Mouse (Mus musculus) midbrain, embryonic 16.5 days (tissue): ENCODE data around the gene Serpini2. TPM values are rescaled to one million over a fixed set of nuclear protein-coding genes. Genes with fewer than 3 reads are reported as not detected.
"Not testable (repeated sequence)": the region's sequence is repeated elsewhere in the genome, so short reads cannot be mapped to it uniquely, and the experiment has no call there.

Source experiments
- ATAC-seq: fragments of 200-750 bp; cut with Nextera tagmentation; 2 replicates; pipeline ENCODE4 v1.8.0; 2017; ENCODE audit warnings: moderate TSS enrichment
- H3K27ac ChIP-seq: fragments of 300-500 bp; sonication (generic); 2 replicates; pipeline ENCODE4 v1.5.1; 2014; ENCODE audit warnings: mild to moderate bottlenecking, low read length, mixed read lengths
- H3K27me3 ChIP-seq: fragments of 300-500 bp; sonication (generic); 2 replicates; pipeline ENCODE4 v1.6.1; 2014; ENCODE audit warnings: low read depth, low read length, mixed read lengths; ENCODE audit not compliant: control insufficient read depth, insufficient read depth
- H3K36me3 ChIP-seq: fragments of 300-500 bp; sonication (generic); 2 replicates; pipeline ENCODE4 v1.6.1; 2014; ENCODE audit warnings: mild to moderate bottlenecking, low read length, moderate library complexity, mixed read lengths; ENCODE audit not compliant: control insufficient read depth, insufficient read depth
- H3K4me1 ChIP-seq: fragments of 300-500 bp; sonication (generic); 2 replicates; pipeline ENCODE4 v1.6.1; 2014; ENCODE audit warnings: mild to moderate bottlenecking, low read length, mixed read lengths; ENCODE audit not compliant: control insufficient read depth, insufficient read depth
- H3K4me2 ChIP-seq: fragments of 300-500 bp; sonication (generic); 2 replicates; pipeline ENCODE4 v1.6.1; 2014; ENCODE audit warnings: mild to moderate bottlenecking, low read length, mixed read lengths
- H3K4me3 ChIP-seq: fragments of 300-500 bp; sonication (generic); 2 replicates; pipeline ENCODE4 v1.5.1; 2014; ENCODE audit warnings: low read depth, mild to moderate bottlenecking, low read length, moderate library complexity, mixed read lengths
- H3K9ac ChIP-seq: fragments of 300-500 bp; sonication (generic); 2 replicates; pipeline ENCODE4 v1.6.1; 2014; ENCODE audit warnings: low read depth, low read length, mixed read lengths
- H3K9me3 ChIP-seq: fragments of 300-500 bp; sonication (generic); replicated peaks from 2 replicates; pipeline ENCODE4 v1.6.1; 2014; ENCODE audit warnings: mild to moderate bottlenecking, low read length, mixed read lengths; ENCODE audit not compliant: control insufficient read depth, poor library complexity, severe bottlenecking
- WGBS: fragments of 180-500 bp; shearing (Covaris S2); extraction: QIAGEN DNeasy Blood & Tissue Kit; methylation state at CpG from one replicate; pipeline ENCODE4 v1.1.7; 2014; 5-methylcytosine and 5-hydroxymethylcytosine counted together
- polyA plus RNA-seq: library from polyadenylated mRNA; unstranded; fragments of >200 nt; fragmentation: Nextera tagmentation; extraction: Ambion mirVana; gene quantifications from 2 replicates; pipeline ENCODE4 v1.2.1, GENCODE M21; 2015

Serpini2 gene
- not detected in 2 replicates for polyA plus RNA-seq

GRCm38 (mm10) chr3:75269978-75270377 lies at the start of gene Serpini2:
Gene Serpini2 (minus strand): TSS chr3:75270078.
- Histone ChIP-seq H3K36me3 (no peaks in the 10 kb centered on the region), H3K4me1 (no peaks in the 10 kb centered on the region), H3K27me3 (no peaks in the 10 kb centered on the region), H3K27ac (no peak within 1 kb of the TSS), H3K4me3 (no peak within 1 kb of the TSS), H3K9ac (no peak within 1 kb of the TSS), H3K9me3 (no peaks in the 10 kb centered on the region), H3K4me2 (no peak within 1 kb of the TSS)
- no peak for ATAC-seq
- 84% methylated on average over 2 of the region's 2 CpGs for WGBS

DNA sequence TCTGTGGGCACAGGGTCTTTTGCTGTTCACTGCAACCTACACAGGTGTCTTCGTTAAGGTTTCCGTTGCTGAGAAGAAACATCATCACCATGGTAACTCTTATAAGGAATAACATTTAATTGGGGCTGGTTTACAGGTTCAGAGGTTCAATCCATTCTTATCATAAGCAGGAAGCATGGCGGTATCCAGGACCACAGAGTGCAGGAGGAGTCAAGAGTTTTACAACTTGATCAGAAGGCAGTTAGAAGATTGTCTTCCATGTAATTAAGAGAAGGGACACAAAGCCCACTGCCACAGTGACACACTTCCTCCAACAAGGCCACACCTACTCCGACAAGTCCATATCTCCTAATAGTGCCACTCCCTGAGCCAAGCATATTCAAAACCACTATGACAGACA lies 39.0 kb upstream of the Serpini2 start:
- no peak for ATAC-seq
- 95% methylated on average over 4 of the region's 4 CpGs for WGBS
- no peak overlapping the region for H3K27ac ChIP-seq
- H3K9ac ChIP-seq = no peak overlapping the region
- no peak overlapping the region for H3K4me3 ChIP-seq
- no peak overlapping the region for H3K4me2 ChIP-seq
- no peaks in the 10 kb centered on the region for H3K27me3 ChIP-seq
- H3K4me1 ChIP-seq = no peaks in the 10 kb centered on the region
- H3K36me3 ChIP-seq = no peaks in the 10 kb centered on the region
- H3K9me3 ChIP-seq = no peaks in the 10 kb centered on the region

DNA sequence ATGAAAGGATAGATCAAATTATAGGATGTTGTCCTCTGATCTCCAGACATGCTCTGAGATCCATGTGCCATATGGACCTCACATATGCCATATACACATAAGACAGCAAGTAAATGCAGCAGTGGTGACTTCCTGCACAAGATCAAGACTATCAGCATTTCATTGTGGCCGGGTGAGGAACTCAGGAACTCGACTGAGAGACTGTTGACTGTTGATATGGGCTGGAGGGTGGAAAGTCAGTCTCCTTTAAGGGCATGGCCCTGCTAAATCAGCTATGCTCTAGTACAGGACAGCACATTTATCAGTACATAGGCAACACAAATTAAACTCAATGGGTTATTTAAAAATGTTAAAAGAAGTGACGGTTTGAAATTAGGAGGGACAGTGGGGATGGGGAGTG lies 38.4 kb upstream of the Serpini2 start:
- Histone ChIP-seq H3K4me2 (no peak overlapping the region), H3K36me3 (no peaks in the 10 kb centered on the region), H3K4me1 (no peaks in the 10 kb centered on the region), H3K9ac (no peak overlapping the region), H3K27me3 (no peaks in the 10 kb centered on the region), H3K27ac (no peak overlapping the region), H3K4me3 (no peak overlapping the region), H3K9me3 (no peaks in the 10 kb centered on the region)
- WGBS = 87% methylated on average over 3 of the region's 3 CpGs
- ATAC-seq = no peak

- no peaks in the 10 kb centered on the region for H3K9me3 ChIP-seq
- H3K4me1 ChIP-seq = no peaks in the 10 kb centered on the region
- H3K27ac ChIP-seq = no peak overlapping the region
- no peak overlapping the region for H3K4me3 ChIP-seq
- H3K9ac ChIP-seq = no peak overlapping the region
- no peaks in the 10 kb centered on the region for H3K27me3 ChIP-seq
- H3K4me2 ChIP-seq = no peak overlapping the region
- H3K36me3 ChIP-seq = no peaks in the 10 kb centered on the region
- no peak for ATAC-seq
- WGBS = 94% methylated on average over 3 of the region's 3 CpGs
Measured at GRCm38 (mm10) chr3:75305584-75305983, 35.7 kb upstream of the Serpini2 start.

DNA sequence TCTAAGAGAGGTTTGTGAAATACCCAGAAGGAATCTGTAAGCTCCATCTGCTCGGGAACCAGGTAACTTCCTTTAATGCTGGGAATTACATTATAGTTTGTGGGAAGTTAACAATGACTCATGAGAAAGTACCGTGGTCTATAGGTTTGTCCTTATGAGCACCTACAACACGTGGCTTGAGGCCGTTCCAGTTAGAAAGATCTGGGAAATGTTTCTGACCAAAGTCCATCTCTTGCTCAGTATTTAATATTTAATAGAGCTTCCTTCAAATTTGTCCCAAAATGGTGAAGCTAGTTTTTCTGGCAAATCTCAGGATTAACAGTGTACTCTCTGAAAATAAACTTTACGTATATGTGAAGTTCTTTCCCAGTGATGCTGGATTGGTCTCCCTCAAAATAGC lies 34.7 kb upstream of the Serpini2 start:
- Histone ChIP-seq H3K9me3 (no peaks in the 10 kb centered on the region), H3K4me1 (no peaks in the 10 kb centered on the region), H3K27me3 (no peaks in the 10 kb centered on the region), H3K36me3 (no peaks in the 10 kb centered on the region), H3K27ac (no peak overlapping the region), H3K9ac (no peak overlapping the region), H3K4me3 (no peak overlapping the region), H3K4me2 (no peak overlapping the region)
- ATAC-seq = no peak
- WGBS = 93% methylated on average over 5 of the region's 5 CpGs

DNA sequence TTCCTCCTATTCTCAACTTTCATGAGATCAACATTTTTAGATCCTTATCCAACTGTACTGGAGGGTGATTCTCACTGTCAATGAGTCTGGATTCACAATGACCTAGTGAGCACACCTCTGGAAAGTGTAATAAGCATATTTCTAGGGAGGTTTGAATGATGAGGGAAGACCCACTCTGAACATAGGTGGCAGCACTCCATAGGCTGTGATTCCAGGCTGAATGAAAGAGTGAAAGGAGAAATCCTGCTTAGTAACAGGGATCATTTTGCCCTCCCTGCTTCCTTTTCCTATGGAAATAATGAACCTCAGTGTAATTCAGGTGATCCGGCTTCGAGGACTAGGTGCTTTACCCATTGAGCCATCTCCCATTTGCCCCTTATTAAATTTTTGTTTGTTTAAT lies 31.2 kb upstream of the Serpini2 start:
- Histone ChIP-seq H3K4me1 (peaks cover 10% of the 10 kb centered on the region), H3K9ac (no peak overlapping the region), H3K27me3 (no peaks in the 10 kb centered on the region), H3K36me3 (no peaks in the 10 kb centered on the region), H3K4me2 (no peak overlapping the region), H3K4me3 (no peak overlapping the region), H3K9me3 (no peaks in the 10 kb centered on the region), H3K27ac (no peak overlapping the region)
- 97% methylated on average over 2 of the region's 2 CpGs for whole genome bisulfite sequencing
- no peak for ATAC-seq

GRCm38 (mm10) chr3:75299464-75299863 lies 29.6 kb upstream of the Serpini2 start:
- not testable (repeated sequence) for H3K36me3 ChIP-seq, H3K9me3 ChIP-seq, H3K4me1 ChIP-seq, H3K27ac ChIP-seq, H3K4me3 ChIP-seq, H3K4me2 ChIP-seq, H3K27me3 ChIP-seq, H3K9ac ChIP-seq, ATAC-seq
- 92% methylated on average over 1 of the region's 1 CpGs for WGBS

- WGBS = 26% methylated on average over 3 of the region's 3 CpGs
- no peak; the same call in 1 of the 2 replicates for ATAC-seq
- no peak overlapping the region for H3K4me3 ChIP-seq
- H3K4me2 ChIP-seq = no peak overlapping the region
- H3K27me3 ChIP-seq = no peaks in the 10 kb centered on the region
- H3K36me3 ChIP-seq = no peaks in the 10 kb centered on the region
- H3K9ac ChIP-seq = no peak overlapping the region
- H3K27ac ChIP-seq = no peak overlapping the region; the same call in 1 of the 2 replicates
- no peaks in the 10 kb centered on the region for H3K9me3 ChIP-seq
- peaks cover 10% of the 10 kb centered on the region for H3K4me1 ChIP-seq
Measured at GRCm38 (mm10) chr3:75297758-75298111, 27.9 kb upstream of the Serpini2 start.

GRCm38 (mm10) chr3:75297026-75297757 lies 27.3 kb upstream of the Serpini2 start:
- Histone ChIP-seq H3K27me3 (no peaks in the 10 kb centered on the region), H3K9ac (0 out of 2 replicates have a peak overlapping the region, but pooled peaks have one; percentile 14), H3K9me3 (no peaks in the 10 kb centered on the region), H3K27ac (peak overlapping the region; percentile 55), H3K4me1 (peaks cover 10% of the 10 kb centered on the region), H3K4me3 (no peak overlapping the region), H3K4me2 (no peak overlapping the region), H3K36me3 (no peaks in the 10 kb centered on the region)
- WGBS = 26% methylated on average over 2 of the region's 2 CpGs
- peak; percentile 56 for ATAC-seq
